Mouse (Mus musculus): ENCODE results near the gene Strada. TPM values are rescaled to one million over a fixed set of nuclear protein-coding genes. Genes with fewer than 3 reads are reported as not detected.
"Not testable (repeated sequence)": the region's sequence is repeated elsewhere in the genome, so short reads cannot be mapped to it uniquely, and the experiment has no call there.

Strada gene
- total RNA-seq, 1 experiment from 2014 or later: 19.1 TPM

- DNase-seq: no peak
Observed at GRCm38 (mm10) chr11:106155761-106156160, 46.2 kb downstream of the Strada start.

GRCm38 (mm10) chr11:106154770-106155169, 47.2 kb downstream of the Strada start:
- DNase-seq: no peak

DNA sequence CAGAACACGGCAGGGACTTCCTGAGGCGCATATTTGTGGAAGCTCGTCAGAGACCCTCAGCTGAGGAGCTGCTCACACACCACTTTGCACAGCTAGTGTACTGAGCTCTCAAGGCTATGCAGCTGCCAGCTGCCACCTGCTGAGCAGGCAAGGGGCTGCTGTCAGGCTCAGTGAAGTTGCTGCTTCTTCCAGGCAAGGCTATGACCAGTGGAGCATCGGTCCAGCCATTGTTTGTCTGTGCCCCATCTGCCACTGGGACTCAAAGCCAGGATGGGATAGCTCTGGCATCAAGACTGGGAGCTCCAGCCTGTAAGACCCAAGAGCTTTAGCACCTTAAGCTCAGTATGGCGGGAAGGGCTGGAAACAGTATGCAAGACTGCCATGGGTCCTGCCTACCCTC, 47.9 kb downstream of the Strada start:
- no peak for DNase-seq

DNA sequence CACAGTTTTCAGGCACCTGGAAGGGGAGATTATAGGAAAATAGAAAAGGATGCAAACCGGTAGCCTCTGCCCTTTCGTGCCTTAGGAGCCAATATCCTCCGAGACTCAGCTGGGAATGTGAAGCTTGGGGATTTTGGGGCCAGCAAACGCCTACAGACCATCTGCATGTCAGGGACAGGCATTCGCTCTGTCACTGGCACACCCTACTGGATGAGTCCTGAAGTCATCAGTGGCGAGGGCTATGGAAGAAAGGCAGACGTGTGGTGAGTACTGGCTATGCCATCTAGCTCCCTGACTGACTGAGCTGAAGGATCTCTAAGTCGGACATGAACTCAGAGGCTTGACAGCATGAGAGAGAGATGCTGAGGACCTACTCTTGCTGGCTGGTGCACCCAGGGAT, 49.8 kb downstream of the Strada start:
- no peak for DNase-seq

- no peak for DNase-seq
Observed at GRCm38 (mm10) chr11:106151219-106151618, 50.7 kb downstream of the Strada start.

GRCm38 (mm10) chr11:106134580-106135528, 67.1 kb downstream of the Strada start:
- peak; percentile 88 for DNase-seq

DNA sequence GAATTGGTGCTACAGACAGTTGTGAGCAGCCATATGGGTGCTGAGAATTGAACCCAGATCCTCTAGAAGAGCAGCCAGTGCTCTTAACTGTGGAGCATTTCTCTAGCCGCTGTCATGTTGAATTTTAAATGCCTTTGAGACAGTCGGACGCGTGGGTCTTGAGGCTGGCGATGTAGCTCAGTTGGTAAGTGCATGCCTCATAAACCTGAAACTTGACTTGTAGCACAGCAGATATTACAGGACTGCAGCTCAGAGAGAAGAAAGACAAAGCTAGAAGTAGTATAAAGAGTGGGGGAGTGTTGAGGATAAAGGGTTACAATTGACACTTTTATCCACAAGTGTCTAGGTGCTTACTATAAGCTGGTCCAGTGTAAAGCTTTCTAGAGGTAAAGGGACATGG, 69.5 kb downstream of the Strada start:
- DNase-seq: no peak

GRCm38 (mm10) chr11:106129477-106129876, 72.5 kb downstream of the Strada start:
- DNase-seq: no peak

GRCm38 (mm10) chr11:106126727-106127373, 75.1 kb downstream of the Strada start:
- not testable (repeated sequence) for DNase-seq

GRCm38 (mm10) chr11:106125827-106126226, 76.1 kb downstream of the Strada start:
- DNase-seq: no peak

DNA sequence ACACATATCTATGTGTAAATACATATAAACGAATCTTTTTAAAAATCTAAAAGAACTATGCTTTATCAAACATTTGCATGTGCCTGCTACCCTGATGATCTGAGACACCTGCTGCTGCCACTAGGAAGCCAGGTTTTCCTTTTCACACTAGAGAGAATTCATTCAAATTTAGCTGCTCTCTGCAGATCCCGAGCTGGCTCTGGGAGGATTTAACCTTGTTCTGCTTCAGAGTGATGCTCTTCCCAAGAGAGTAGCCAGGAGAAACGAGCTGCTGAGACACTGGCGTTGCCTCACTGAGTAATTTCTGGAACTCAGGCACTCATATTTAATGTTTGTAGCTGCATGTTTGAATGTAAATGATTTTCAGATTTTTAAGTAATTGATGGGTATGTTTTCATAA, 77.2 kb downstream of the Strada start:
- DNase-seq: no peak

GRCm38 (mm10) chr11:106122736-106123135, 79.2 kb downstream of the Strada start:
- no peak for DNase-seq

DNA sequence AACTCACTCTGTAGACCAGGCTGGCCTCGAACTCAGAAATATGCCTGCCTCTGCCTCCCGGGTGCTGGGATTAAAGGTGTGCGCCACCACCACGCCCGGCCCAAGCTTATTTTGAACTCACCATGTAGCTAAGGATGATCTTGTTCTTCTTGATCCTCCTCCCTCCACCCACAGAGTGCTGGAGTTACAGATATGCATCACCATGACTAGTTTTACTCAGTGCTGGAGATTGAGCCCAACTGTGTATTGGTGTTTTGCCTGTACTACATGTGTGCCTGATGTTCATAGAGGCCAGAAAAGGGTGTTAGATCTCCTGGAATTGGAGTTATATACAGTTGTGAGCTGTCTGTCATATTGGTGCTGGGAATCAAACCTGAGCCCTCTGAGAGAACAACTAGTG, 79.7 kb downstream of the Strada start:
- no peak for DNase-seq

Other genes starting within 250 kb of the Strada start
- gene Cyb561, start 248.8 kb downstream of the Strada start, total RNA-seq (2021): 124 and 195 TPM in 2 replicates
- gene Ace, start 234.2 kb downstream of the Strada start, total RNA-seq (2021): 7.3 and 8.2 TPM in 2 replicates
- gene Ace3, start 207.5 kb downstream of the Strada start, total RNA-seq (2021): not detected in 2 replicates
- 0.21 TPM in 1 of 2 replicates, not detected in the other for gene Kcnh6, start 194.0 kb downstream of the Strada start, total RNA-seq (2021)
- 43.7 and 58.4 TPM in 2 replicates for gene Dcaf7, start 165.3 kb downstream of the Strada start, total RNA-seq (2021)
- 28.5 and 36.0 TPM in 2 replicates for gene Taco1, start 136.1 kb downstream of the Strada start, total RNA-seq (2021)
- 35.2 and 50.6 TPM in 2 replicates for gene Map3k3, start 117.6 kb downstream of the Strada start, total RNA-seq (2021)
- gene Gm10840, start 41.3 kb downstream of the Strada start, total RNA-seq (2021): not detected in 2 replicates
- 10.6 and 16.4 TPM in 2 replicates for gene Limd2, start 41.3 kb downstream of the Strada start, total RNA-seq (2021)
- 122 and 172 TPM in 2 replicates for gene Ccdc47, start 14.2 kb upstream of the Strada start, total RNA-seq (2021)
- 57.1 and 64.5 TPM in 2 replicates for gene Ddx42, start 14.8 kb upstream of the Strada start, total RNA-seq (2021)
- 52.5 and 72.1 TPM in 2 replicates for gene Ftsj3, start 53.9 kb upstream of the Strada start, total RNA-seq (2021)
- gene Psmc5, start 54.0 kb upstream of the Strada start, total RNA-seq (2021): 150 and 151 TPM in 2 replicates
- 89.6 and 114 TPM in 2 replicates for gene Smarcd2, start 70.8 kb upstream of the Strada start, total RNA-seq (2021)
- 0.36 TPM in 1 of 2 replicates, not detected in the other for gene Tcam1, start 74.5 kb upstream of the Strada start, total RNA-seq (2021)
- gene Gh, start 99.7 kb upstream of the Strada start, total RNA-seq (2021): not detected in 2 replicates
- 1.0 and 1.4 TPM in 2 replicates for gene Cd79b, start 112.6 kb upstream of the Strada start, total RNA-seq (2021)
- 0.03 TPM in 1 of 2 replicates, not detected in the other for gene Scn4a, start 151.1 kb upstream of the Strada start, total RNA-seq (2021)
- gene Prr29, start 163.3 kb upstream of the Strada start, total RNA-seq (2021): not detected in 2 replicates
- 16.4 and 17.6 TPM in 2 replicates for gene Icam2, start 185.9 kb upstream of the Strada start, total RNA-seq (2021)

Data from adrenal gland, postnatal 25 days (tissue).